In the genomic region with DNA sequence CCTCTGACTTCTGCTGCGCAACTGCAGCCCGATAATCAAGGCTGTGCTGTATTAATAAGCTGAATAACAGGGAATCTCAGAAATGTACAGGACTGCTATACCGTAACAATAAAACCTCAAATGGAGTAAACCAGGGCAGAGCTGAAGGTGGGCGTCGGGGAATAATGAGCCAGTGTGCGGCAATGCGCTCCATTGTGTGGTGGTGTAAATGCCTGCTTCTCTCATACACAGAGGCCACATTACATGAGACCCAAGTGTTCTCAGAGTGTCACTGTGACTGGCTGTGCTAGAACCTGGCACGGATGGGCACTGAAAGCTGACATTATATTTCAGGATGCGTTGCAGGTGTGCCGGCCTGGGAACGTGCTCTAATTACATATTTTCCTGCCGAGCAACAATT, we compare ENCODE assay signal across 12 mouse cellular contexts. TPM values are rescaled to one million over a fixed set of nuclear protein-coding genes. Genes with fewer than 3 reads are reported as not detected.
A peak's percentile ranks its signal among the peaks of the same experiment; 100 is the strongest.
DNase-seq lines count a peak whose midpoint lies in the region; ATAC-seq lines count a peak whose summit lies in the region.
"Had no signal": no experiment of that assay in that cellular context is flagged by ENCODE, and none has a peak within 500 bp of the region (broad histone marks: within the 10 kb centered on the region; RNA-seq: fewer than 3 reads in every experiment).

No protein-coding gene starts in this region.

- H3K27me3 ChIP-seq in hindbrain, embryonic 13.5 days: no peaks in the 10 kb centered on the region
- H3K27me3 ChIP-seq in hindbrain, embryonic 16.5 days (replicated peaks; ENCODE audit: control insufficient read depth, insufficient read depth, low read length): no peaks in the 10 kb centered on the region
- H3K27me3 ChIP-seq in neural tube, embryonic 13.5 days: no peaks in the 10 kb centered on the region
- no peaks in the 10 kb centered on the region for H3K27me3 ChIP-seq in neural tube, embryonic 15.5 days (replicated peaks)
- H3K27me3 ChIP-seq in forebrain, embryonic 16.5 days (replicated peaks; ENCODE audit: control insufficient read depth, insufficient read depth, low read length): no peaks in the 10 kb centered on the region
- H3K27me3 ChIP-seq in kidney, embryonic 14.5 days (ENCODE audit: control insufficient read depth, insufficient read depth, low read length): no peaks in the 10 kb centered on the region
- H3K27me3 ChIP-seq: embryonic facial prominence, embryonic 12.5 days had no signal

- no peak for DNase-seq in lung, postnatal 25 days (ENCODE audit: low spot score)
- DNase-seq: cerebellum, postnatal 10 days; thymus, postnatal 4 days had no signal

- ATAC-seq in hindbrain, embryonic 13.5 days (ENCODE audit: low FRiP score): peak; percentile 46; the same call in 1 of the 2 replicates
- no peak; the same call in 1 of the 2 replicates for ATAC-seq in hindbrain, embryonic 16.5 days
- ATAC-seq in neural tube, embryonic 13.5 days (ENCODE audit: low read depth): 0 out of 2 replicates have a peak, but pooled peaks have one; percentile 3
- ATAC-seq in neural tube, embryonic 15.5 days (ENCODE audit: low FRiP score): no peak
- peak; percentile 43; the same call in 1 of the 2 replicates for ATAC-seq in forebrain, embryonic 16.5 days
- ATAC-seq in kidney, embryonic 14.5 days (ENCODE audit: low FRiP score, low TSS enrichment): no peak

- WGBS in hindbrain, embryonic 13.5 days: 68% methylated on average over 12 of the region's 12 CpGs
- WGBS in hindbrain, embryonic 16.5 days: 63% methylated on average over 12 of the region's 12 CpGs
- 59% methylated on average over 12 of the region's 12 CpGs for WGBS in neural tube, embryonic 13.5 days
- WGBS in neural tube, embryonic 15.5 days: 54% methylated on average over 12 of the region's 12 CpGs
- 21% methylated on average over 12 of the region's 12 CpGs for WGBS in forebrain, embryonic 16.5 days
- WGBS in kidney, embryonic 14.5 days: 92% methylated on average over 12 of the region's 12 CpGs

- H3K27ac ChIP-seq in hindbrain, embryonic 13.5 days: no peak overlapping the region
- no peak overlapping the region for H3K27ac ChIP-seq in hindbrain, embryonic 16.5 days (ENCODE audit: low read depth, low read length)
- H3K27ac ChIP-seq in neural tube, embryonic 13.5 days (replicated peaks): peak overlapping the region; percentile 52; the same call in 1 of the 2 replicates
- no peak overlapping the region for H3K27ac ChIP-seq in neural tube, embryonic 15.5 days (replicated peaks)
- peak overlapping the region; percentile 27; the same call in 1 of the 2 replicates for H3K27ac ChIP-seq in forebrain, embryonic 16.5 days (ENCODE audit: low read length)
- no peak overlapping the region for H3K27ac ChIP-seq in kidney, embryonic 14.5 days (ENCODE audit: low read depth, low read length)
- H3K27ac ChIP-seq: embryonic facial prominence, embryonic 12.5 days; limb, embryonic 10.5 days; stomach, postnatal 0 days had no signal

- peaks cover 66% of the 10 kb centered on the region for H3K4me1 ChIP-seq in hindbrain, embryonic 13.5 days (replicated peaks)
- H3K4me1 ChIP-seq in hindbrain, embryonic 16.5 days (ENCODE audit: control insufficient read depth, insufficient read depth, low read depth, low read length): peaks cover 11% of the 10 kb centered on the region
- peaks cover 79% of the 10 kb centered on the region for H3K4me1 ChIP-seq in neural tube, embryonic 13.5 days (replicated peaks)
- peaks cover 63% of the 10 kb centered on the region for H3K4me1 ChIP-seq in neural tube, embryonic 15.5 days
- H3K4me1 ChIP-seq in forebrain, embryonic 16.5 days (replicated peaks; ENCODE audit: control insufficient read depth, insufficient read depth, low read length): peaks cover 64% of the 10 kb centered on the region
- H3K4me1 ChIP-seq in kidney, embryonic 14.5 days (ENCODE audit: control insufficient read depth, insufficient read depth, low read length): peaks cover 30% of the 10 kb centered on the region

- H3K9ac ChIP-seq in hindbrain, embryonic 13.5 days: no peak overlapping the region
- H3K9ac ChIP-seq in hindbrain, embryonic 16.5 days (ENCODE audit: low read depth, low read length): no peak overlapping the region
- no peak overlapping the region for H3K9ac ChIP-seq in neural tube, embryonic 13.5 days
- H3K9ac ChIP-seq in neural tube, embryonic 15.5 days (replicated peaks): no peak overlapping the region
- no peak overlapping the region for H3K9ac ChIP-seq in forebrain, embryonic 16.5 days (replicated peaks; ENCODE audit: low read depth, low read length)
- no peak overlapping the region for H3K9ac ChIP-seq in kidney, embryonic 14.5 days (ENCODE audit: low read depth, low read length)
- H3K9ac ChIP-seq: embryonic facial prominence, embryonic 12.5 days had no signal

- no peaks in the 10 kb centered on the region for H3K9me3 ChIP-seq in hindbrain, embryonic 13.5 days
- no peaks in the 10 kb centered on the region for H3K9me3 ChIP-seq in hindbrain, embryonic 16.5 days (ENCODE audit: control insufficient read depth, low read length)
- no peaks in the 10 kb centered on the region for H3K9me3 ChIP-seq in neural tube, embryonic 13.5 days
- no peaks in the 10 kb centered on the region for H3K9me3 ChIP-seq in neural tube, embryonic 15.5 days (replicated peaks)
- no peaks in the 10 kb centered on the region for H3K9me3 ChIP-seq in forebrain, embryonic 16.5 days (ENCODE audit: control insufficient read depth, low read length)
- no peaks in the 10 kb centered on the region for H3K9me3 ChIP-seq in kidney, embryonic 14.5 days (ENCODE audit: control insufficient read depth, low read length)
- H3K9me3 ChIP-seq: embryonic facial prominence, embryonic 12.5 days; limb, embryonic 10.5 days had no signal

- no peak overlapping the region for H3K4me3 ChIP-seq in hindbrain, embryonic 13.5 days
- no peak overlapping the region for H3K4me3 ChIP-seq in hindbrain, embryonic 16.5 days (ENCODE audit: low read length)
- no peak overlapping the region for H3K4me3 ChIP-seq in neural tube, embryonic 13.5 days
- H3K4me3 ChIP-seq in neural tube, embryonic 15.5 days (replicated peaks): no peak overlapping the region
- no peak overlapping the region for H3K4me3 ChIP-seq in forebrain, embryonic 16.5 days (replicated peaks; ENCODE audit: low read length)
- no peak overlapping the region for H3K4me3 ChIP-seq in kidney, embryonic 14.5 days (ENCODE audit: low read length)
- H3K4me3 ChIP-seq: embryonic facial prominence, embryonic 12.5 days; limb, embryonic 10.5 days had no signal

- no peaks in the 10 kb centered on the region for H3K36me3 ChIP-seq in hindbrain, embryonic 13.5 days
- H3K36me3 ChIP-seq in hindbrain, embryonic 16.5 days (ENCODE audit: control insufficient read depth, insufficient read depth, low read length): no peaks in the 10 kb centered on the region
- H3K36me3 ChIP-seq in neural tube, embryonic 13.5 days: no peaks in the 10 kb centered on the region
- no peaks in the 10 kb centered on the region for H3K36me3 ChIP-seq in neural tube, embryonic 15.5 days
- H3K36me3 ChIP-seq in forebrain, embryonic 16.5 days (ENCODE audit: control insufficient read depth, insufficient read depth): no peaks in the 10 kb centered on the region
- no peaks in the 10 kb centered on the region; the same call in 1 of the 2 replicates for H3K36me3 ChIP-seq in kidney, embryonic 14.5 days (ENCODE audit: control insufficient read depth, insufficient read depth, low read length)
- H3K36me3 ChIP-seq: embryonic facial prominence, embryonic 12.5 days; limb, embryonic 10.5 days had no signal

- no peak overlapping the region for H3K4me2 ChIP-seq in hindbrain, embryonic 13.5 days
- H3K4me2 ChIP-seq in hindbrain, embryonic 16.5 days (ENCODE audit: low read length): no peak overlapping the region
- H3K4me2 ChIP-seq in neural tube, embryonic 13.5 days: no peak overlapping the region
- no peak overlapping the region for H3K4me2 ChIP-seq in neural tube, embryonic 15.5 days
- peak overlapping the region; percentile 26; the same call in 1 of the 2 replicates for H3K4me2 ChIP-seq in forebrain, embryonic 16.5 days (ENCODE audit: low read length)
- H3K4me2 ChIP-seq in kidney, embryonic 14.5 days (replicated peaks; ENCODE audit: low read depth, low read length): no peak overlapping the region
- H3K4me2 ChIP-seq: embryonic facial prominence, embryonic 12.5 days had no signal

RNA-seq across cellular contexts. Expression of a gene that starts 58.2 kb away (rescaled TPM):
- 50.4 and 57.4 TPM in 2 replicates for polyA plus RNA-seq in hindbrain, embryonic 13.5 days (2015; fragmentation: Nextera tagmentation; extraction: Ambion mirVana)
- 30.3 and 36.8 TPM in 2 replicates for polyA plus RNA-seq in hindbrain, embryonic 16.5 days (2015; fragmentation: Nextera tagmentation; extraction: Ambion mirVana)
- 48.9 and 55.7 TPM in 2 replicates for polyA plus RNA-seq in neural tube, embryonic 13.5 days (2015; fragmentation: Nextera tagmentation; extraction: Ambion mirVana)
- 40.5 and 41.1 TPM in 2 replicates for polyA plus RNA-seq in neural tube, embryonic 15.5 days (2015; fragmentation: Nextera tagmentation; extraction: Ambion mirVana)
- 120 and 151 TPM in 2 replicates for polyA plus RNA-seq in forebrain, embryonic 16.5 days (2015; fragmentation: Nextera tagmentation; extraction: Ambion mirVana)
- polyA plus RNA-seq in kidney, embryonic 14.5 days (2014; fragmentation: Nextera tagmentation; extraction: Ambion mirVana): 41.2 and 52.2 TPM in 2 replicates

Comparison
In these comparisons a context has a peak if more than half of its experiments do, and no peak if none do; other contexts are left out.
1. ATAC-seq: peak in hindbrain, embryonic 13.5 days (single experiment), neural tube, embryonic 13.5 days (single experiment) and forebrain, embryonic 16.5 days (single experiment); none in hindbrain, embryonic 16.5 days (single experiment), neural tube, embryonic 15.5 days (single experiment) and kidney, embryonic 14.5 days (single experiment).
2. H3K27ac ChIP-seq: peak in neural tube, embryonic 13.5 days (single experiment) and forebrain, embryonic 16.5 days (single experiment); none in hindbrain, embryonic 13.5 days (single experiment), hindbrain, embryonic 16.5 days (single experiment), neural tube, embryonic 15.5 days (single experiment) and kidney, embryonic 14.5 days (single experiment).